Mouse (Mus musculus): ENCODE measurements around the gene Zbtb37. TPM values are rescaled to one million over a fixed set of nuclear protein-coding genes. Genes with fewer than 3 reads are reported as not detected.

Zbtb37 gene
- polyA plus RNA-seq, 1 experiment from 2014 or later, result 7.8 TPM

GRCm38 (mm10) chr1:161027196-161027595 lies 7.5 kb downstream of the Zbtb37 start:
- no peak for ATAC-seq (ENCODE audit: low read depth)
- Histone ChIP-seq H3K4me3 (ENCODE audit: low read depth, low read length) (no peak overlapping the region), H3K4me1 (ENCODE audit: control insufficient read depth, insufficient read depth, low read length) (0 out of 2 replicates have a peak, but pooled peaks cover 3% of the 10 kb centered on the region), H3K4me2 (ENCODE audit: low read depth, low read length) (no peak overlapping the region), H3K27me3 (replicated peaks; ENCODE audit: control insufficient read depth, insufficient read depth, low read length) (no peaks in the 10 kb centered on the region), H3K9ac (ENCODE audit: low read depth, low read length) (no peak overlapping the region), H3K27ac (replicated peaks; ENCODE audit: low read depth, low read length) (no peak overlapping the region), H3K9me3 (ENCODE audit: control insufficient read depth, low read length) (no peaks in the 10 kb centered on the region), H3K36me3 (ENCODE audit: control insufficient read depth, insufficient read depth, low read length) (peaks cover 35% of the 10 kb centered on the region)
- DNase-seq (ENCODE audit: low spot score), result no peak
- WGBS, result 69% methylated on average over 2 of the region's 2 CpGs

GRCm38 (mm10) chr1:161025410-161026210 lies 9.0 kb downstream of the Zbtb37 start:
- Histone ChIP-seq H3K4me2 (ENCODE audit: low read depth, low read length) (no peak overlapping the region), H3K4me3 (ENCODE audit: low read depth, low read length) (no peak overlapping the region), H3K9ac (ENCODE audit: low read depth, low read length) (no peak overlapping the region), H3K27ac (replicated peaks; ENCODE audit: low read depth, low read length) (peak overlapping the region; percentile 54; the same call in 1 of the 2 replicates), H3K9me3 (ENCODE audit: control insufficient read depth, low read length) (no peaks in the 10 kb centered on the region), H3K4me1 (ENCODE audit: control insufficient read depth, insufficient read depth, low read length) (0 out of 2 replicates have a peak, but pooled peaks cover 3% of the 10 kb centered on the region), H3K36me3 (ENCODE audit: control insufficient read depth, insufficient read depth, low read length) (peaks cover 21% of the 10 kb centered on the region), H3K27me3 (replicated peaks; ENCODE audit: control insufficient read depth, insufficient read depth, low read length) (no peaks in the 10 kb centered on the region)
- DNase-seq (ENCODE audit: low spot score) (peak; percentile 92), ATAC-seq (ENCODE audit: low read depth) (peak; percentile 70)
- WGBS, result 49% methylated on average over 5 of the region's 5 CpGs

- no peak overlapping the region for H3K9ac ChIP-seq (ENCODE audit: low read depth, low read length)
- DNase-seq (ENCODE audit: low spot score) (no peak), ATAC-seq (ENCODE audit: low read depth) (no peak)
- H3K27ac ChIP-seq (replicated peaks; ENCODE audit: low read depth, low read length), result no peak overlapping the region
- H3K36me3 ChIP-seq (ENCODE audit: control insufficient read depth, insufficient read depth, low read length), result peaks cover 47% of the 10 kb centered on the region
- H3K27me3 ChIP-seq (replicated peaks; ENCODE audit: control insufficient read depth, insufficient read depth, low read length), result no peaks in the 10 kb centered on the region
- H3K4me3 ChIP-seq (ENCODE audit: low read depth, low read length), result no peak overlapping the region
- no peaks in the 10 kb centered on the region for H3K9me3 ChIP-seq (ENCODE audit: control insufficient read depth, low read length)
- H3K4me1 ChIP-seq (ENCODE audit: control insufficient read depth, insufficient read depth, low read length), result no peaks in the 10 kb centered on the region
- no peak overlapping the region for H3K4me2 ChIP-seq (ENCODE audit: low read depth, low read length)
- 93% methylated on average over 14 of the region's 14 CpGs for WGBS
Measured at GRCm38 (mm10) chr1:161020051-161020450, 14.6 kb downstream of the Zbtb37 start.

- no peak overlapping the region for H3K27ac ChIP-seq (replicated peaks; ENCODE audit: low read depth, low read length)
- WGBS, result 86% methylated on average over 2 of the region's 2 CpGs
- H3K4me2 ChIP-seq (ENCODE audit: low read depth, low read length), result no peak overlapping the region
- no peaks in the 10 kb centered on the region for H3K4me1 ChIP-seq (ENCODE audit: control insufficient read depth, insufficient read depth, low read length)
- no peak overlapping the region for H3K9ac ChIP-seq (ENCODE audit: low read depth, low read length)
- no peaks in the 10 kb centered on the region for H3K27me3 ChIP-seq (replicated peaks; ENCODE audit: control insufficient read depth, insufficient read depth, low read length)
- peaks cover 68% of the 10 kb centered on the region for H3K36me3 ChIP-seq (ENCODE audit: control insufficient read depth, insufficient read depth, low read length)
- ATAC-seq (ENCODE audit: low read depth) (no peak), DNase-seq (ENCODE audit: low spot score) (no peak)
- H3K4me3 ChIP-seq (ENCODE audit: low read depth, low read length), result no peak overlapping the region
- no peaks in the 10 kb centered on the region for H3K9me3 ChIP-seq (ENCODE audit: control insufficient read depth, low read length)
Measured at GRCm38 (mm10) chr1:161016378-161016777, 18.3 kb downstream of the Zbtb37 start.

- Histone ChIP-seq H3K4me3 (ENCODE audit: low read depth, low read length) (no peak overlapping the region), H3K36me3 (ENCODE audit: control insufficient read depth, insufficient read depth, low read length) (peaks cover 31% of the 10 kb centered on the region), H3K9ac (ENCODE audit: low read depth, low read length) (no peak overlapping the region), H3K27me3 (replicated peaks; ENCODE audit: control insufficient read depth, insufficient read depth, low read length) (no peaks in the 10 kb centered on the region), H3K4me1 (ENCODE audit: control insufficient read depth, insufficient read depth, low read length) (no peaks in the 10 kb centered on the region), H3K27ac (replicated peaks; ENCODE audit: low read depth, low read length) (no peak overlapping the region), H3K4me2 (ENCODE audit: low read depth, low read length) (no peak overlapping the region), H3K9me3 (ENCODE audit: control insufficient read depth, low read length) (no peaks in the 10 kb centered on the region)
- WGBS, result 65% methylated on average over 4 of the region's 4 CpGs
- DNase-seq (ENCODE audit: low spot score), result peak; percentile 19
- ATAC-seq (ENCODE audit: low read depth), result no peak
Measured at GRCm38 (mm10) chr1:161010436-161010835, 24.2 kb downstream of the Zbtb37 start.

- H3K27me3 ChIP-seq (replicated peaks; ENCODE audit: control insufficient read depth, insufficient read depth, low read length), result no peaks in the 10 kb centered on the region
- DNase-seq (ENCODE audit: low spot score), result no peak
- no peak overlapping the region for H3K27ac ChIP-seq (replicated peaks; ENCODE audit: low read depth, low read length)
- H3K36me3 ChIP-seq (ENCODE audit: control insufficient read depth, insufficient read depth, low read length), result peaks cover 23% of the 10 kb centered on the region
- no peaks in the 10 kb centered on the region for H3K9me3 ChIP-seq (ENCODE audit: control insufficient read depth, low read length)
- 88% methylated on average over 2 of the region's 2 CpGs for WGBS
- no peak overlapping the region for H3K4me2 ChIP-seq (ENCODE audit: low read depth, low read length)
- H3K4me1 ChIP-seq (ENCODE audit: control insufficient read depth, insufficient read depth, low read length), result no peaks in the 10 kb centered on the region
- H3K4me3 ChIP-seq (ENCODE audit: low read depth, low read length), result no peak overlapping the region
- ATAC-seq (ENCODE audit: low read depth), result no peak
- H3K9ac ChIP-seq (ENCODE audit: low read depth, low read length), result no peak overlapping the region
Measured at GRCm38 (mm10) chr1:161008038-161008437, 26.6 kb downstream of the Zbtb37 start.

GRCm38 (mm10) chr1:161006471-161006870 lies 28.2 kb downstream of the Zbtb37 start:
- Histone ChIP-seq H3K4me1 (ENCODE audit: control insufficient read depth, insufficient read depth, low read length) (no peaks in the 10 kb centered on the region), H3K9ac (ENCODE audit: low read depth, low read length) (no peak overlapping the region), H3K4me3 (ENCODE audit: low read depth, low read length) (no peak overlapping the region), H3K27me3 (replicated peaks; ENCODE audit: control insufficient read depth, insufficient read depth, low read length) (no peaks in the 10 kb centered on the region), H3K9me3 (ENCODE audit: control insufficient read depth, low read length) (no peaks in the 10 kb centered on the region), H3K36me3 (ENCODE audit: control insufficient read depth, insufficient read depth, low read length) (peaks cover 15% of the 10 kb centered on the region; the same call in 1 of the 2 replicates), H3K27ac (replicated peaks; ENCODE audit: low read depth, low read length) (no peak overlapping the region), H3K4me2 (ENCODE audit: low read depth, low read length) (no peak overlapping the region)
- DNase-seq (ENCODE audit: low spot score) (no peak), ATAC-seq (ENCODE audit: low read depth) (no peak)
- 81% methylated on average over 5 of the region's 5 CpGs for WGBS

- no peak overlapping the region for H3K4me3 ChIP-seq (ENCODE audit: low read depth, low read length)
- 52% methylated on average over 3 of the region's 3 CpGs for WGBS
Measured at GRCm38 (mm10) chr1:161005526-161005925, 29.1 kb downstream of the Zbtb37 start.

GRCm38 (mm10) chr1:161004942-161005341 lies 29.7 kb downstream of the Zbtb37 start:
- 73% methylated on average over 4 of the region's 4 CpGs for WGBS
- ATAC-seq (ENCODE audit: low read depth), result no peak

More at GRCm38 (mm10) chr1:161005526-161005925, 29.1 kb downstream of the Zbtb37 start:
- Histone ChIP-seq H3K4me2 (ENCODE audit: low read depth, low read length) (no peak overlapping the region), H3K9me3 (ENCODE audit: control insufficient read depth, low read length) (no peaks in the 10 kb centered on the region), H3K9ac (ENCODE audit: low read depth, low read length) (no peak overlapping the region), H3K4me1 (ENCODE audit: control insufficient read depth, insufficient read depth, low read length) (no peaks in the 10 kb centered on the region), H3K27me3 (replicated peaks; ENCODE audit: control insufficient read depth, insufficient read depth, low read length) (no peaks in the 10 kb centered on the region), H3K27ac (replicated peaks; ENCODE audit: low read depth, low read length) (no peak overlapping the region), H3K36me3 (ENCODE audit: control insufficient read depth, insufficient read depth, low read length) (peaks cover 15% of the 10 kb centered on the region; the same call in 1 of the 2 replicates)
- ATAC-seq (ENCODE audit: low read depth) (no peak), DNase-seq (ENCODE audit: low spot score) (no peak)

More at GRCm38 (mm10) chr1:161004942-161005341, 29.7 kb downstream of the Zbtb37 start:
- Histone ChIP-seq H3K4me2 (ENCODE audit: low read depth, low read length) (no peak overlapping the region), H3K27me3 (replicated peaks; ENCODE audit: control insufficient read depth, insufficient read depth, low read length) (no peaks in the 10 kb centered on the region), H3K9me3 (ENCODE audit: control insufficient read depth, low read length) (no peaks in the 10 kb centered on the region), H3K9ac (ENCODE audit: low read depth, low read length) (no peak overlapping the region), H3K36me3 (ENCODE audit: control insufficient read depth, insufficient read depth, low read length) (peaks cover 15% of the 10 kb centered on the region; the same call in 1 of the 2 replicates), H3K27ac (replicated peaks; ENCODE audit: low read depth, low read length) (no peak overlapping the region), H3K4me1 (ENCODE audit: control insufficient read depth, insufficient read depth, low read length) (no peaks in the 10 kb centered on the region), H3K4me3 (ENCODE audit: low read depth, low read length) (no peak overlapping the region)
- DNase-seq (ENCODE audit: low spot score), result no peak
